Mouse (Mus musculus): ENCODE measurements around the gene Hecw1. TPM values are rescaled to one million over a fixed set of nuclear protein-coding genes. Genes with fewer than 3 reads are reported as not detected.

Hecw1 gene
- 0.03 TPM in 1 of 2 replicates, not detected in the other for polyA plus RNA-seq (2012; rRNA removed)

- no peak within 1 kb of the TSS for H3K27ac ChIP-seq (ENCODE audit: insufficient read depth, low read depth, low read length)
- DNase-seq = no peak
- H3K4me3 ChIP-seq (ENCODE audit: insufficient read depth, low read depth, low read length) = no peak within 1 kb of the TSS
- TF ChIP-seq CTCF (conservative IDR thresholded peaks at IDR 0.05; ENCODE audit: insufficient read depth, insufficient read length, low read depth, low read length) (no peak), POLR2A (IDR thresholded peaks at IDR 0.05; ENCODE audit: low read depth, low read length) (no peak)
- no peaks in the 10 kb centered on the region for H3K36me3 ChIP-seq (ENCODE audit: control insufficient read depth, insufficient read depth, low read length)
- no peaks in the 10 kb centered on the region; the same call in 1 of the 2 replicates for H3K27me3 ChIP-seq (replicated peaks; ENCODE audit: control insufficient read depth, insufficient read depth, low read length)
- WGBS = under 1% methylated on average over 15 of the region's 15 CpGs
- H3K4me1 ChIP-seq (ENCODE audit: control insufficient read depth, insufficient read depth, low read length) = no peaks in the 10 kb centered on the region
These were observed at the start of gene Hecw1 for GRCm38 (mm10) chr13:14522906-14523269. Hecw1 (minus strand) TSS chr13:14523228.

- TF ChIP-seq POLR2A (IDR thresholded peaks at IDR 0.05; ENCODE audit: low read depth, low read length) (no peak), CTCF (conservative IDR thresholded peaks at IDR 0.05; ENCODE audit: insufficient read depth, insufficient read length, low read depth, low read length) (no peak)
- H3K27ac ChIP-seq (ENCODE audit: insufficient read depth, low read depth, low read length) = no peak overlapping the region
- WGBS = 91% methylated on average over 1 of the region's 1 CpGs
- no peaks in the 10 kb centered on the region for H3K27me3 ChIP-seq (replicated peaks; ENCODE audit: control insufficient read depth, insufficient read depth, low read length)
- no peak overlapping the region for H3K4me3 ChIP-seq (ENCODE audit: insufficient read depth, low read depth, low read length)
- no peak for DNase-seq
- H3K4me1 ChIP-seq (ENCODE audit: control insufficient read depth, insufficient read depth, low read length) = no peaks in the 10 kb centered on the region
- H3K36me3 ChIP-seq (ENCODE audit: control insufficient read depth, insufficient read depth, low read length) = no peaks in the 10 kb centered on the region
These were observed 38.3 kb upstream of the Hecw1 start for GRCm38 (mm10) chr13:14561336-14561735.

- TF ChIP-seq POLR2A (IDR thresholded peaks at IDR 0.05; ENCODE audit: low read depth, low read length) (no peak), CTCF (conservative IDR thresholded peaks at IDR 0.05; ENCODE audit: insufficient read depth, insufficient read length, low read depth, low read length) (no peak)
- DNase-seq = no peak
- Histone ChIP-seq H3K36me3 (ENCODE audit: control insufficient read depth, insufficient read depth, low read length) (no peaks in the 10 kb centered on the region), H3K4me1 (ENCODE audit: control insufficient read depth, insufficient read depth, low read length) (no peaks in the 10 kb centered on the region), H3K27ac (ENCODE audit: insufficient read depth, low read depth, low read length) (no peak overlapping the region), H3K4me3 (ENCODE audit: insufficient read depth, low read depth, low read length) (no peak overlapping the region), H3K27me3 (replicated peaks; ENCODE audit: control insufficient read depth, insufficient read depth, low read length) (no peaks in the 10 kb centered on the region)
- 82% methylated on average over 2 of the region's 2 CpGs for WGBS
These were observed 29.6 kb upstream of the Hecw1 start for GRCm38 (mm10) chr13:14552628-14553027.

GRCm38 (mm10) chr13:14542860-14543259 lies 19.8 kb upstream of the Hecw1 start:
- H3K4me1 ChIP-seq (ENCODE audit: control insufficient read depth, insufficient read depth, low read length) = no peaks in the 10 kb centered on the region
- no peak overlapping the region for H3K27ac ChIP-seq (ENCODE audit: insufficient read depth, low read depth, low read length)
- no peaks in the 10 kb centered on the region for H3K36me3 ChIP-seq (ENCODE audit: control insufficient read depth, insufficient read depth, low read length)
- H3K4me3 ChIP-seq (ENCODE audit: insufficient read depth, low read depth, low read length) = no peak overlapping the region
- WGBS = 49% methylated on average over 5 of the region's 5 CpGs
- TF ChIP-seq CTCF (conservative IDR thresholded peaks at IDR 0.05; ENCODE audit: insufficient read depth, insufficient read length, low read depth, low read length) (no peak), POLR2A (IDR thresholded peaks at IDR 0.05; ENCODE audit: low read depth, low read length) (no peak)
- H3K27me3 ChIP-seq (replicated peaks; ENCODE audit: control insufficient read depth, insufficient read depth, low read length) = no peaks in the 10 kb centered on the region
- no peak for DNase-seq

GRCm38 (mm10) chr13:14522128-14522905 lies 711 bp downstream of the Hecw1 start:
- no peaks in the 10 kb centered on the region; the same call in 1 of the 2 replicates for H3K27me3 ChIP-seq (replicated peaks; ENCODE audit: control insufficient read depth, insufficient read depth, low read length)
- no peaks in the 10 kb centered on the region for H3K36me3 ChIP-seq (ENCODE audit: control insufficient read depth, insufficient read depth, low read length)
- no peak for DNase-seq
- H3K27ac ChIP-seq (ENCODE audit: insufficient read depth, low read depth, low read length) = no peak overlapping the region
- H3K4me3 ChIP-seq (ENCODE audit: insufficient read depth, low read depth, low read length) = no peak overlapping the region
- 3% methylated on average over 38 of the region's 38 CpGs for WGBS
- no peaks in the 10 kb centered on the region for H3K4me1 ChIP-seq (ENCODE audit: control insufficient read depth, insufficient read depth, low read length)
- no peak for TF ChIP-seq POLR2A (IDR thresholded peaks at IDR 0.05; ENCODE audit: low read depth, low read length)
- TF ChIP-seq CTCF (conservative IDR thresholded peaks at IDR 0.05; ENCODE audit: insufficient read depth, insufficient read length, low read depth, low read length) = no peak

GRCm38 (mm10) chr13:14521746-14522127 lies 1.3 kb downstream of the Hecw1 start:
- H3K27me3 ChIP-seq (replicated peaks; ENCODE audit: control insufficient read depth, insufficient read depth, low read length) = no peaks in the 10 kb centered on the region; the same call in 1 of the 2 replicates
- H3K4me1 ChIP-seq (ENCODE audit: control insufficient read depth, insufficient read depth, low read length) = no peaks in the 10 kb centered on the region
- 26% methylated on average over 4 of the region's 4 CpGs for WGBS
- H3K4me3 ChIP-seq (ENCODE audit: insufficient read depth, low read depth, low read length) = no peak overlapping the region
- TF ChIP-seq CTCF (conservative IDR thresholded peaks at IDR 0.05; ENCODE audit: insufficient read depth, insufficient read length, low read depth, low read length) (no peak), POLR2A (IDR thresholded peaks at IDR 0.05; ENCODE audit: low read depth, low read length) (no peak)
- no peak for DNase-seq
- H3K36me3 ChIP-seq (ENCODE audit: control insufficient read depth, insufficient read depth, low read length) = no peaks in the 10 kb centered on the region
- no peak overlapping the region for H3K27ac ChIP-seq (ENCODE audit: insufficient read depth, low read depth, low read length)

GRCm38 (mm10) chr13:14519605-14520004 lies 3.4 kb downstream of the Hecw1 start:
- no peak overlapping the region for H3K4me3 ChIP-seq (ENCODE audit: insufficient read depth, low read depth, low read length)
- DNase-seq = no peak
- no peaks in the 10 kb centered on the region for H3K4me1 ChIP-seq (ENCODE audit: control insufficient read depth, insufficient read depth, low read length)
- TF ChIP-seq POLR2A (IDR thresholded peaks at IDR 0.05; ENCODE audit: low read depth, low read length) (no peak), CTCF (conservative IDR thresholded peaks at IDR 0.05; ENCODE audit: insufficient read depth, insufficient read length, low read depth, low read length) (no peak)
- H3K36me3 ChIP-seq (ENCODE audit: control insufficient read depth, insufficient read depth, low read length) = no peaks in the 10 kb centered on the region
- 80% methylated on average over 3 of the region's 3 CpGs for WGBS
- H3K27ac ChIP-seq (ENCODE audit: insufficient read depth, low read depth, low read length) = no peak overlapping the region
- no peaks in the 10 kb centered on the region; the same call in 1 of the 2 replicates for H3K27me3 ChIP-seq (replicated peaks; ENCODE audit: control insufficient read depth, insufficient read depth, low read length)

Data from kidney, adult 2 months (tissue).